Mouse (Mus musculus) liver, postnatal 0 days (tissue): ENCODE data around the gene Mak.

ENCODE experiments used
- CTCF ChIP-seq: sonication (generic); IDR thresholded peaks from 2 replicates; pipeline ENCODE4 v1.5.1; 2016; ENCODE audit warnings: antibody characterized with exemption, low read depth
- EP300 ChIP-seq: IDR thresholded peaks from 2 replicates; pipeline ENCODE4 v1.6.1; 2016; ENCODE audit warnings: antibody characterized with exemption, low read depth, mild to moderate bottlenecking

DNA sequence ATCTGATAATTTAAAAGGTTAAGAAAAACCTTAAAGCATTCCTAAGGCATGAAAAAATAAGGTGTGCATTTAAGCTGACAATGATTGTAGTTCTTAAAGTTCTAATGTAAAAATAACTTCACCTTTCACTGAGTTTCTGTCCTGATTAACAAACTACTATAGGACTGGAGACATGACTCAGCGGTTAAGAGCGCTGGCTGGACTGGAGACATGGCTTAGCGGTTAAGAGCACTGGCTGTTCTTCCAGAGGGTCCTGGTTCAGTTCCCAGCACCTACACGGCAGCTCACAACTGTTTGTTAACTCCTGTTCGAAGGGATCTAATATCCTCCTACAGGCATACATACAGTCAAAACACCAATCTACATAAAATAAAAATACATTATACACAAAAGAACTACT, 77.5 kb downstream of the Mak start:
- no peak for TF ChIP-seq CTCF
- no peak for TF ChIP-seq EP300
